Mouse (Mus musculus): ENCODE measurements at regions not wholly inside any gene's neighbourhood (a gene's known extent, or its start where the extent isn't known, plus 50 kb on each side); places are given as distances from the start of the nearest gene placed in this dataset.
A peak's percentile ranks its signal among the peaks of the same experiment; 100 is the strongest.

GRCm38 (mm10) chr7:93424717-93425116, 345.1 kb downstream of the Fam181b start:
- DNase-seq (ENCODE audit: inconsistent age in 2 of 2, low spot score in 1 of 2): peak in 1 of 2 experiments; percentile 17

GRCm38 (mm10) chr7:93435034-93435433, 355.4 kb downstream of the Fam181b start:
- no peak for DNase-seq (ENCODE audit: inconsistent age in 2 of 2, low spot score in 1 of 2)

GRCm38 (mm10) chr7:93454071-93454470, 374.4 kb downstream of the Fam181b start:
- no peak for DNase-seq (ENCODE audit: inconsistent age in 2 of 2, low spot score in 1 of 2)

GRCm38 (mm10) chr7:93463377-93463776, 383.7 kb downstream of the Fam181b start:
- DNase-seq (ENCODE audit: inconsistent age in 2 of 2, low spot score in 1 of 2): no peak

- no peak for DNase-seq (ENCODE audit: inconsistent age in 2 of 2, low spot score in 1 of 2)
These were observed 393.7 kb downstream of the Fam181b start for GRCm38 (mm10) chr7:93473371-93473770.

GRCm38 (mm10) chr7:93510636-93511035, 431.0 kb downstream of the Fam181b start:
- no peak for DNase-seq (ENCODE audit: inconsistent age in 2 of 2, low spot score in 1 of 2)

GRCm38 (mm10) chr7:93511237-93511636, 431.6 kb downstream of the Fam181b start:
- DNase-seq (ENCODE audit: inconsistent age in 2 of 2, low spot score in 1 of 2): no peak

- no peak for DNase-seq (ENCODE audit: inconsistent age in 2 of 2, low spot score in 1 of 2)
These were observed 479.5 kb downstream of the Fam181b start for GRCm38 (mm10) chr7:93559131-93559530.

- no peak for DNase-seq (ENCODE audit: inconsistent age in 2 of 2, low spot score in 1 of 2)
These were observed 497.9 kb downstream of the Fam181b start for GRCm38 (mm10) chr7:93577523-93577922.

- peak in 1 of 2 experiments; percentile 62 for DNase-seq (ENCODE audit: inconsistent age in 2 of 2, low spot score in 1 of 2)
These were observed 507.5 kb downstream of the Fam181b start for GRCm38 (mm10) chr7:93587121-93587520.

- DNase-seq (ENCODE audit: inconsistent age in 2 of 2, low spot score in 1 of 2): peak; percentile 3 to 48
These were observed 508.4 kb downstream of the Fam181b start for GRCm38 (mm10) chr7:93588088-93588487.

Data from adrenal gland, adult (tissue).